Mouse (Mus musculus) neural tube, embryonic 15.5 days (tissue): ENCODE results near the gene Man2b2. TPM values are rescaled to one million over a fixed set of nuclear protein-coding genes. Genes with fewer than 3 reads are reported as not detected.

Experiments used
- ATAC-seq: fragments of 200-750 bp; cut with Nextera tagmentation; 2 replicates; pipeline ENCODE4 v1.8.0; 2017; ENCODE audit warnings: mild to moderate bottlenecking, moderate TSS enrichment, moderate library complexity; ENCODE audit not compliant: low FRiP score
- H3K27ac ChIP-seq: fragments of 300-500 bp; sonication (generic); replicated peaks from 2 replicates; pipeline ENCODE4 v1.5.1; 2015; ENCODE audit warnings: mild to moderate bottlenecking, inconsistent platforms
- H3K27me3 ChIP-seq: fragments of 300-500 bp; sonication (generic); replicated peaks from 2 replicates; pipeline ENCODE4 v1.6.1; 2015; ENCODE audit warnings: inconsistent platforms
- H3K36me3 ChIP-seq: fragments of 300-500 bp; sonication (generic); 2 replicates; pipeline ENCODE4 v1.6.1; 2015; ENCODE audit warnings: inconsistent platforms
- H3K4me1 ChIP-seq: fragments of 300-500 bp; sonication (generic); 2 replicates; pipeline ENCODE4 v1.6.1; 2015; ENCODE audit warnings: inconsistent platforms
- H3K4me2 ChIP-seq: fragments of 300-500 bp; sonication (generic); 2 replicates; pipeline ENCODE4 v1.6.1; 2015; ENCODE audit warnings: inconsistent platforms, mild to moderate bottlenecking, moderate library complexity
- H3K4me3 ChIP-seq: fragments of 300-500 bp; sonication (generic); replicated peaks from 2 replicates; pipeline ENCODE4 v1.5.1; 2015; ENCODE audit warnings: mild to moderate bottlenecking, inconsistent platforms
- H3K9ac ChIP-seq: fragments of 300-500 bp; sonication (generic); replicated peaks from 2 replicates; pipeline ENCODE4 v1.6.1; 2015; ENCODE audit warnings: mild to moderate bottlenecking, inconsistent platforms
- H3K9me3 ChIP-seq: fragments of 300-500 bp; sonication (generic); replicated peaks from 2 replicates; pipeline ENCODE4 v1.6.1; 2016; ENCODE audit warnings: inconsistent platforms
- WGBS: fragments of 180-500 bp; shearing (Covaris S2); methylation state at CpG from one replicate; pipeline ENCODE4 v1.1.7; 2015; ENCODE audit warnings: mixed read lengths; 5-methylcytosine and 5-hydroxymethylcytosine counted together
- polyA plus RNA-seq: library from polyadenylated mRNA; unstranded; fragments of >200 nt; fragmentation: Nextera tagmentation; extraction: Ambion mirVana; gene quantifications from 2 replicates; pipeline ENCODE4 v1.2.1, GENCODE M21; 2015

The Man2b2 gene
- polyA plus RNA-seq, 1 experiment from 2014 or later: 13.2 TPM

GRCm38 (mm10) chr5:36866701-36867250 lies 36.3 kb upstream of the Man2b2 start:
- Histone ChIP-seq H3K36me3 (no peaks in the 10 kb centered on the region), H3K4me2 (peak overlapping the region; percentile 83), H3K4me3 (peak overlapping the region; percentile 67), H3K9ac (no peak overlapping the region), H3K9me3 (no peaks in the 10 kb centered on the region), H3K27ac (no peak overlapping the region), H3K4me1 (peaks cover 33% of the 10 kb centered on the region), H3K27me3 (peaks cover 35% of the 10 kb centered on the region)
- ATAC-seq: no peak
- WGBS: 66% methylated on average over 7 of the region's 7 CpGs

- H3K9ac ChIP-seq: no peak overlapping the region
- H3K36me3 ChIP-seq: no peaks in the 10 kb centered on the region
- no peak for ATAC-seq
- H3K9me3 ChIP-seq: no peaks in the 10 kb centered on the region
- H3K27ac ChIP-seq: no peak overlapping the region
- H3K4me3 ChIP-seq: no peak overlapping the region
- peaks cover 13% of the 10 kb centered on the region for H3K27me3 ChIP-seq
- no peaks in the 10 kb centered on the region for H3K4me1 ChIP-seq
- WGBS: 96% methylated on average over 2 of the region's 2 CpGs
- no peak overlapping the region for H3K4me2 ChIP-seq
Observed at GRCm38 (mm10) chr5:36861084-36861483, 30.6 kb upstream of the Man2b2 start.

GRCm38 (mm10) chr5:36857546-36857945 lies 27.1 kb upstream of the Man2b2 start:
- Histone ChIP-seq H3K9me3 (no peaks in the 10 kb centered on the region), H3K27ac (no peak overlapping the region), H3K36me3 (no peaks in the 10 kb centered on the region), H3K27me3 (no peaks in the 10 kb centered on the region), H3K4me2 (no peak overlapping the region), H3K9ac (no peak overlapping the region), H3K4me3 (no peak overlapping the region), H3K4me1 (no peaks in the 10 kb centered on the region)
- ATAC-seq: no peak
- 66% methylated on average over 5 of the region's 5 CpGs for WGBS

DNA sequence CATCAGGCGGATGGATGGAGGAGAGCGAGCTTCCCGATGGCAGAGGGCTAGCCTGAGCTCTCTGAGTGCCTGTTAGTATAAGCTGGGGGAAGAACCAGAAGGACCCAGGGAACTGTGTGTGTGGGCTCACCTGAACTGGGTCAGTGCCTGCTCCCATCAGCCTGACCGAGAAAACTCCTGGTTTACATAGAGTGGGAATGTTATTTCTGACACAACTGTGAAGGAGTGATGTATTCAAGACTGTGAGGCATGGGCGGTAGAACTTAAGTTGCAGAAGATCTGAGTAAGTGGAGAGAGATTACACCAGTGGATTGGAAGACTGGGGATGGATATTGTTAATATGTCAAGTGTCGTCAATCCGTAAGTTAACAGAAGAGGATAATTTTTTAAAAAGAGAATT lies 26.1 kb upstream of the Man2b2 start:
- Histone ChIP-seq H3K36me3 (no peaks in the 10 kb centered on the region), H3K4me2 (no peak overlapping the region), H3K27me3 (no peaks in the 10 kb centered on the region), H3K4me3 (no peak overlapping the region), H3K9me3 (no peaks in the 10 kb centered on the region), H3K9ac (no peak overlapping the region), H3K4me1 (0 out of 2 replicates have a peak, but pooled peaks cover 4% of the 10 kb centered on the region), H3K27ac (no peak overlapping the region)
- no peak for ATAC-seq
- 91% methylated on average over 7 of the region's 7 CpGs for WGBS

GRCm38 (mm10) chr5:36855180-36855579 lies 24.7 kb upstream of the Man2b2 start:
- no peak overlapping the region for H3K4me3 ChIP-seq
- H3K27me3 ChIP-seq: no peaks in the 10 kb centered on the region
- H3K9me3 ChIP-seq: no peaks in the 10 kb centered on the region
- no peaks in the 10 kb centered on the region for H3K36me3 ChIP-seq
- H3K27ac ChIP-seq: no peak overlapping the region
- no peak overlapping the region for H3K9ac ChIP-seq
- 32% methylated on average over 3 of the region's 3 CpGs for WGBS
- 0 out of 2 replicates have a peak, but pooled peaks cover 4% of the 10 kb centered on the region for H3K4me1 ChIP-seq
- no peak for ATAC-seq
- H3K4me2 ChIP-seq: no peak overlapping the region

GRCm38 (mm10) chr5:36851572-36851971 lies 21.1 kb upstream of the Man2b2 start:
- no peak overlapping the region for H3K27ac ChIP-seq
- H3K9me3 ChIP-seq: no peaks in the 10 kb centered on the region
- ATAC-seq: no peak
- H3K27me3 ChIP-seq: no peaks in the 10 kb centered on the region
- H3K9ac ChIP-seq: no peak overlapping the region
- WGBS: 48% methylated on average over 4 of the region's 4 CpGs
- no peaks in the 10 kb centered on the region for H3K36me3 ChIP-seq
- no peak overlapping the region for H3K4me2 ChIP-seq
- H3K4me3 ChIP-seq: no peak overlapping the region
- H3K4me1 ChIP-seq: 0 out of 2 replicates have a peak, but pooled peaks cover 4% of the 10 kb centered on the region

- peaks cover 10% of the 10 kb centered on the region; the same call in 1 of the 2 replicates for H3K4me1 ChIP-seq
- no peak overlapping the region for H3K4me2 ChIP-seq
- no peak overlapping the region for H3K9ac ChIP-seq
- no peaks in the 10 kb centered on the region for H3K9me3 ChIP-seq
- peak overlapping the region; percentile 39 for H3K27ac ChIP-seq
- no peaks in the 10 kb centered on the region for H3K27me3 ChIP-seq
- 25% methylated on average over 10 of the region's 10 CpGs for WGBS
- ATAC-seq: peak; percentile 50
- no peak overlapping the region for H3K4me3 ChIP-seq
- H3K36me3 ChIP-seq: no peaks in the 10 kb centered on the region
Observed at GRCm38 (mm10) chr5:36844490-36844889, 14.0 kb upstream of the Man2b2 start.

GRCm38 (mm10) chr5:36841701-36842100 lies 11.2 kb upstream of the Man2b2 start:
- H3K4me3 ChIP-seq: no peak overlapping the region
- H3K27ac ChIP-seq: no peak overlapping the region
- H3K4me1 ChIP-seq: peaks cover 10% of the 10 kb centered on the region; the same call in 1 of the 2 replicates
- H3K27me3 ChIP-seq: no peaks in the 10 kb centered on the region
- H3K9ac ChIP-seq: no peak overlapping the region
- no peaks in the 10 kb centered on the region for H3K36me3 ChIP-seq
- WGBS: 68% methylated on average over 1 of the region's 1 CpGs
- no peaks in the 10 kb centered on the region for H3K9me3 ChIP-seq
- H3K4me2 ChIP-seq: no peak overlapping the region
- no peak for ATAC-seq

- Histone ChIP-seq H3K9me3 (no peaks in the 10 kb centered on the region), H3K27ac (no peak overlapping the region), H3K36me3 (no peaks in the 10 kb centered on the region), H3K9ac (no peak overlapping the region), H3K4me3 (no peak overlapping the region), H3K4me1 (peaks cover 10% of the 10 kb centered on the region; the same call in 1 of the 2 replicates), H3K27me3 (no peaks in the 10 kb centered on the region), H3K4me2 (no peak overlapping the region)
- WGBS: 87% methylated on average over 7 of the region's 7 CpGs
- ATAC-seq: no peak
Observed at GRCm38 (mm10) chr5:36840092-36840491, 9.6 kb upstream of the Man2b2 start.

DNA sequence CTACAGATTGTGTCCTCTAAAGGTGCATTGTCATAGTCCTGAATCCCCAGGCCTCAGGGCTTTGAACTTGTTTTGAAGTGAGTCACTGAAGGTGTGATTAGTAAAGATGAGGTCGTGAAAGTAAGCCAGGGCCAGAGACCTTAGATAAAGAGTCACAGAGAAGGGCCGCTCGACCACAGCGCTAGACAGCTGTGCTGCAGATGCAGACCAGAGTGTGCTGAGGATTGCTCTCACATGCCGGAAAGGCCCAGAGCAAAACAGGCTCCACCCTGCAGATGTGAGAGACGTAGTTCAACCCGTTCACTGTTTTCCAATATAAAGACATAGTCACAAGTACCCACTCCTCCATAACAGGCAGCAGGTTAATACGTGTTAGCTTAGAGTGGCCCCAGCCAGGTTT lies 9.1 kb upstream of the Man2b2 start:
- no peaks in the 10 kb centered on the region for H3K36me3 ChIP-seq
- 85% methylated on average over 8 of the region's 8 CpGs for WGBS
- ATAC-seq: no peak

GRCm38 (mm10) chr5:36839032-36839431 lies 8.6 kb upstream of the Man2b2 start:
- WGBS: 88% methylated on average over 2 of the region's 2 CpGs
- H3K27me3 ChIP-seq: no peaks in the 10 kb centered on the region
- H3K9ac ChIP-seq: no peak overlapping the region
- peaks cover under 1% of the 10 kb centered on the region; the same call in 1 of the 2 replicates for H3K4me1 ChIP-seq
- H3K4me3 ChIP-seq: no peak overlapping the region
- no peak overlapping the region for H3K4me2 ChIP-seq
- ATAC-seq: no peak
- H3K9me3 ChIP-seq: no peaks in the 10 kb centered on the region
- no peaks in the 10 kb centered on the region for H3K36me3 ChIP-seq
- H3K27ac ChIP-seq: no peak overlapping the region

More for the DNA sequence above, 9.1 kb upstream of the Man2b2 start:
- no peak overlapping the region for H3K9ac ChIP-seq
- H3K27me3 ChIP-seq: no peaks in the 10 kb centered on the region
- no peaks in the 10 kb centered on the region for H3K9me3 ChIP-seq
- H3K4me3 ChIP-seq: no peak overlapping the region
- peaks cover 6% of the 10 kb centered on the region; the same call in 1 of the 2 replicates for H3K4me1 ChIP-seq
- H3K4me2 ChIP-seq: no peak overlapping the region
- H3K27ac ChIP-seq: no peak overlapping the region

DNA sequence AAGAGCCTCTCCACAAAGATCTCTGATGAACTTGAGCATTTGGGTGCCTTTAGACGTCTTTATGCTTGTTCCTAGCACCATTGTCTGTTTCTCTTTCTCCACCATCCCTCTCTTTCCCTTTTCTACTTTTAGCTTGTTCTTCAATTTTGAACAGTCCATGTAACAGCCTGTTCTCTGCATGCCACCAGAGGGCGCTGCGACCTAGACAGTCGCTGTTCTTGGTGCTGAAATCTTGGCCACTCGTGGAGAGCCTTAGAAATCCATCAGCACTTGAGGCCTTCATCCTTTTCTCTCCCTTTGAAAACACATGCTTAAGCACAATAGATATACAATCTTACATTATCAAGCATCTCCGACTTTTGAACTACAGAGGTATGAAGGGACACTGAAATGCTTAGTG lies 5.5 kb upstream of the Man2b2 start:
- Histone ChIP-seq H3K9ac (no peak overlapping the region), H3K9me3 (no peaks in the 10 kb centered on the region), H3K36me3 (no peaks in the 10 kb centered on the region), H3K27ac (no peak overlapping the region), H3K4me2 (no peak overlapping the region), H3K4me1 (peaks cover 4% of the 10 kb centered on the region), H3K27me3 (no peaks in the 10 kb centered on the region), H3K4me3 (no peak overlapping the region)
- ATAC-seq: peak; percentile 77; the same call in 1 of the 2 replicates
- 4% methylated on average over 6 of the region's 6 CpGs for WGBS
